Mouse (Mus musculus): ENCODE data around the gene Nfe2. TPM values are rescaled to one million over a fixed set of nuclear protein-coding genes. Genes with fewer than 3 reads are reported as not detected.

The Nfe2 gene
- total and polyA plus RNA-seq, 3 experiments, result 0.14 TPM; not detected in 2

DNA sequence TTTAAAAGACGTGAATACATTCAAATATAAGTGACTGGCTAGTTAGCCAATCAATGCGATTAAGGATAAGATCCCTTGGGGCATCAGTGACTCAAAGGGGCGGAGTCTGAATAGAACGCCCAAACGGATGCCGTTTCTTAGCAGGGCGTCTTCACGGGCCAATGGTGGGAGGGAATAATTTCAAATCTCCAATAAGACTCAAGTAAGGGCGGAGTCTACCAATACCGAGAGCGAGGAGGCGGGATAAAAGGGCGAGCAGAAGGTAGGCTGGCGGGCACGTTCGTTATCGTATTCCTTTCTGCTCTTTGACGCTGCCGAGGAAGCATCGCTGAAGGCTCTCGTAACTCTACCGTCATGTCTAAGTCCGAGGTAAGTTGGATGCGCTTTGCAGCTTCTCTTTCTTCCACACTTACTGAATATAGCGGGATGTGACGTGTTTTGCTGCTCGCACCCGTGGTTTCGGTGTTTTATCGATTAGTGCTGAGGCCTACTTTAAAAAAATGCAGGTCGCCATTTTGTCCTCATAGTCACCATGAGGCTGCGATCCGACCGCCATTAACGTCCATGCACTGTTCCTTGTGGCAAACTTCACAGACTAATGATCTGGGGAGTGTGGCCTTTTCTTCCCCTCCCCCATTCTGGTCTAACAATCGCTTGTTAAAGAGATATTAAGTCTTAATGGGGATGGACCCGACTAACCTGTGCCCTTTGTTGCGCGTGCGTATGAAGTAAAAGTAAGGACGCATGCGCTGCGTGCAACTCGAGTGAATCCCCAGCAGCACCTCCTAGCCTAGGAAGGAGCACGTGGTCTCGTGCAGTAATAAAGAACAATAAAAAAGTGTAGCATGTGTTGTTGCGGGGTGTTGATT lies 17.8 kb downstream of the Nfe2 start, which contains the start of gene Hnrnpa1:
Gene Hnrnpa1, plus strand, starts transcription at position 273 of the 869 bp plus-strand sequence.
- Histone ChIP-seq H3K27ac (ENCODE audit: insufficient read depth, low read depth) (peak within 1 kb of the TSS; percentile 86), H3K9ac (ENCODE audit: insufficient read depth, low read depth) (peak within 1 kb of the TSS; percentile 96), H3K4me2 (ENCODE audit: insufficient read depth, low read depth, poor library complexity, severe bottlenecking) (peak within 1 kb of the TSS; percentile 97; the same call in 1 of the 2 replicates), H3K4me3 (replicated peaks in 1 of 3; ENCODE audit: low read depth in 2 of 3, low read length in 2 of 3, poor library complexity in 1 of 3) (peak within 1 kb of the TSS; percentile 59 to 77 (median 74)), H3K36me3 (replicated peaks in 1 of 2; ENCODE audit: control insufficient read depth in 1 of 2, insufficient read depth in 1 of 2, low read length in 1 of 2) (peaks cover 34 to 46% of the 10 kb centered on the region in 2 experiments), H3K79me2 (replicated peaks; ENCODE audit: control insufficient read depth, extremely low read depth, insufficient read depth, poor library complexity, severe bottlenecking) (peaks cover 73% of the 10 kb centered on the region), H3K27me3 (replicated peaks) (no peaks in the 10 kb centered on the region), H3K9me3 (replicated peaks; ENCODE audit: low read length) (no peaks in the 10 kb centered on the region), H3K4me1 (ENCODE audit: control insufficient read depth in 1 of 2, insufficient read depth in 2 of 2) (peaks cover 0 to 35% of the 10 kb centered on the region in 2 experiments; a peak in 3 of 4 replicates)
- in situ Hi-C loops (cut with MboI; ENCODE audit: low pct_ligation_motif_present, low pct_unique_long_range_greater_than_20kb, low sequenced_read_pairs) (no loop called here), dilution Hi-C loops (cut with MboI; ENCODE audit: extremely low pct_ligation_motif_present, extremely low pct_unique_long_range_greater_than_20kb, low sequenced_read_pairs) (no loop called here)
- DNase-seq (ENCODE audit: extremely low read depth), result peak; percentile 100
- TF ChIP-seq ZKSCAN1 (IDR thresholded peaks at IDR 0.05; ENCODE audit: borderline replicate concordance, low read depth, low read length) (no peak), MXI1 (IDR thresholded peaks at IDR 0.05; ENCODE audit: low read depth, low read length) (peak; percentile 94), SMC3 (IDR thresholded peaks at IDR 0.05; ENCODE audit: low read depth, low read length) (no peak), UBTF (IDR thresholded peaks at IDR 0.05; ENCODE audit: low read depth, low read length) (no peak), NRF1 (IDR thresholded peaks at IDR 0.05; ENCODE audit: low read depth, low read length) (peak; percentile 92), JUN (IDR thresholded peaks at IDR 0.05; ENCODE audit: insufficient read depth, low read depth, low read length) (peak; percentile 4; the same call in 1 of the 2 replicates), TBP (conservative IDR thresholded peaks at IDR 0.05; ENCODE audit: low read depth, low read length) (peak; percentile 98), E2F4 (IDR thresholded peaks at IDR 0.05; ENCODE audit: insufficient replicate concordance, low read depth, low read length) (no peak; the same call in 1 of the 2 replicates), EP300 (IDR thresholded peaks at IDR 0.05; ENCODE audit: low read length) (no peak), IRF4 (IDR thresholded peaks at IDR 0.05; ENCODE audit: low read depth, low read length) (0 out of 2 replicates have a peak, but pooled peaks have one; percentile 39), MAX (IDR thresholded peaks at IDR 0.05; ENCODE audit: low read length) (peak; percentile 99), MAZ (IDR thresholded peaks at IDR 0.05; ENCODE audit: low read depth, low read length) (no peak), ZMIZ1 (IDR thresholded peaks at IDR 0.05; ENCODE audit: low read depth, low read length) (peak; percentile 98), MEF2A (IDR thresholded peaks at IDR 0.05; ENCODE audit: borderline replicate concordance, low read depth, low read length) (0 out of 2 replicates have a peak, but pooled peaks have one; percentile 15), USF2 (conservative IDR thresholded peaks at IDR 0.05; ENCODE audit: low read depth, low read length) (peak; percentile 15; the same call in 1 of the 2 replicates), MAFK (IDR thresholded peaks at IDR 0.05; ENCODE audit: insufficient replicate concordance, low read length) (no peak), POLR2AphosphoS2 (IDR thresholded peaks at IDR 0.05; ENCODE audit: low read depth, low read length) (peak; percentile 87), SIN3A (IDR thresholded peaks at IDR 0.05; ENCODE audit: low read length) (peak; percentile 78), CTCF (conservative IDR thresholded peaks at IDR 0.05 in 1 of 2, IDR thresholded peaks at IDR 0.05 in 1 of 2; ENCODE audit: low read depth in 2 of 2, low read length in 2 of 2) (no peak), TCF12 (IDR thresholded peaks at IDR 0.05; ENCODE audit: low read depth, low read length) (peak; percentile 86), CHD1 (IDR thresholded peaks at IDR 0.05; ENCODE audit: low read depth, low read length) (peak; percentile 72; the same call in 1 of the 2 replicates), USF1 (IDR thresholded peaks at IDR 0.05; ENCODE audit: low read depth, low read length) (peak; percentile 55), NELFE (IDR thresholded peaks at IDR 0.05; ENCODE audit: low read depth, low read length) (peak; percentile 99), CHD2 (IDR thresholded peaks at IDR 0.05; ENCODE audit: low read length) (peak; percentile 84), PAX5 (IDR thresholded peaks at IDR 0.05; ENCODE audit: low read length) (no peak), GABPA (IDR thresholded peaks at IDR 0.05; ENCODE audit: insufficient replicate concordance, low read depth, low read length) (no peak), RAD21 (IDR thresholded peaks at IDR 0.05; ENCODE audit: low read depth, low read length) (no peak), RCOR1 (conservative IDR thresholded peaks at IDR 0.05; ENCODE audit: low read depth, low read length) (no peak), ELF1 (IDR thresholded peaks at IDR 0.05; ENCODE audit: low read depth, low read length) (peak; percentile 42), JUND (conservative IDR thresholded peaks at IDR 0.05; ENCODE audit: low read depth, low read length) (peak; percentile 56), KAT2A (IDR thresholded peaks at IDR 0.05; ENCODE audit: insufficient replicate concordance, low read length) (0 out of 2 replicates have a peak, but pooled peaks have one; percentile 49), ZNF384 (IDR thresholded peaks at IDR 0.05; ENCODE audit: low read depth, low read length) (peak; percentile 58), ZC3H11A (IDR thresholded peaks at IDR 0.05; ENCODE audit: low read depth, low read length) (no peak), HCFC1 (IDR thresholded peaks at IDR 0.05; ENCODE audit: low read depth, low read length) (peak; percentile 69), POLR2A (IDR thresholded peaks at IDR 0.05; ENCODE audit: low read depth, low read length) (peak; percentile 96), MYC (IDR thresholded peaks at IDR 0.05; ENCODE audit: low read depth, low read length) (peak; percentile 84), ETS1 (conservative IDR thresholded peaks at IDR 0.05; ENCODE audit: low read depth, low read length) (no peak; the same call in 1 of the 2 replicates), BHLHE40 (IDR thresholded peaks at IDR 0.05; ENCODE audit: low read depth, low read length) (peak; percentile 88)

Data from CH12.LX (cell line).